Mouse (Mus musculus) ovary, postnatal 14 days (tissue): ENCODE data around the gene Dync1li1.

Source experiments
- DNase-seq: peaks from one replicate; pipeline ENCODE4 v3.0.0; 2022; ENCODE audit warnings: low spot score

Dync1li1 gene

DNA sequence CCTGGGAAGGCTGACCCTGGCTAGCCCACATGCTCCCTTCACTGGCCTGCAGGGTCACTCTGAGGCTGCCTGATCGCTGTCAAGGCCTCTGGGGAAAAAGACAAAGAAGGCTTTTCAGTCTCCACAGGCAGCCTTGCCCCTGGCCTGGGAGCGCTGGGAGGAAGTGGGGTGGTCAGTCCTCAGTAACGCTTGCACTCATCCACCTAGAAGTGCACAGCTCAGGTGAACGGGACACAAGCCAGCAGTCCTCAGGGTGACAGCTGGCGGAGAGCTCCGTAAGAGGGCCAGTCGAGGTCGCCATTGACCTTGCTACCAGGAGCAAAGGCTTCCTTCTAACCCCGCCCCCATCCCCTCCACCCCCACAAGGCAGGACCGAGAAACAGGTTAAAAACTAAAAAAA, 79.5 kb downstream of the Dync1li1 start:
- no peak for DNase-seq

- no peak for DNase-seq
These were observed 81.6 kb downstream of the Dync1li1 start for GRCm38 (mm10) chr9:114770224-114770623.

- no peak for DNase-seq
These were observed 83.0 kb downstream of the Dync1li1 start for GRCm38 (mm10) chr9:114771565-114771964.
